Mouse (Mus musculus) testis, postnatal 10 days (tissue): ENCODE data around the gene Nlrx1.

Source experiments
- DNase-seq: peaks from one replicate; pipeline ENCODE4 v3.0.0; 2021; ENCODE audit warnings: low spot score

Gene Nlrx1

GRCm38 (mm10) chr9:44268027-44268360, 405 bp downstream of the Nlrx1 start:
- DNase-seq, result peak; percentile 97

- no peak for DNase-seq
Observed at GRCm38 (mm10) chr9:44267319-44268026, 926 bp downstream of the Nlrx1 start.

DNA sequence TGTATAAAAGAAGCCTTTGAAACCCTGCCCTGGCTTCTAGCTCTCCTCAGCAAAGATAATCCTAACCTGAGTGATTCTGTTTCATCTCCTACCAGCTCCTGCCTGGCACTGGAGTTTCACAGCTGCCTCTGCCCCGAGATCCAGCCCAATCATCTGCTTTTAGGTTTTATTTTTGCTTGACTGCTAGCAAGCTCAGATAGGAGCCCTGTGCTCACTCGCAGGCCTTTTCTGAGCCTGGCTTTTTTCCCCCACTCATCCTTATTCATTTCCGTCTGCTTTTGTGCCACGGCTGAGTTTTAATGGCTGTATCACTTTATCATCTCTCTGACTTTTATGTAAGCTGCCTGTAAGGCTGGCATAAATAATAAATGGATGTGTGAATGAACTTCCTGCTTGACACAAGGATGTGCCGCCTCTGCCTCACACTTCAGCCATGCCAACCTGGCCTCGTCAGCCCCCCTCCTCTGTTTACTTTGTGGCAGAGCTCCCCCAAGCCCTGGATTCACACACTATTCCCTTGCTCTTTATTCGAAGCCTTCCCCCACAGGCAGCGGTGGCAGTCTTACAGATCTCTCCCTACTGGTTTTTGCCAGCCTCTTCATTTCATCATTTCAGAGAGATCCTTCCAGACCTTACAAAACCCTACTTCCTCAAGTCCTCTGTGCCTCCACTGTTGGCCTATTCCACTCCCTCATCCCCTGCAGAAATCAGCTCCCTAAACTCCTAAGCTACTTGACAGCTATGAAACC, 1.7 kb downstream of the Nlrx1 start:
- no peak for DNase-seq

DNA sequence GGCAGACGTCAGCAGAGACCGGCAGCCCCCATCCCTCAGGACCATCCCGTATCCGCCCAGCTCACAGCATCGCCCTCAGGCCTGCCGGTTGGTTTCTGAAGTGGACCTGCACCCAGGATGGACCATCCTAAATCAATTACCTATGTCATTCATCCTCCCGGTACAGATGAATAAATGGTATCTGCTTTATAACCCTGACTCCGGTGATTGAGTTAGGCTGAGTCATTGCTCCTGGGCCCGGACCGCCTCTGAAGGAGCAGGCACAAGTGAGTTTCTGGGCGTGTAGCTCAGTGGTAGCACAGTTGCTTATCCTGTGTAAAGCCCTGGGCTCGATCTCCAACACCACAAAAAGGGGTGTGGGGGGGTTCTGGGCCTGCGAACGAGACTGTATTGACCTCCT, 7.0 kb downstream of the Nlrx1 start:
- no peak for DNase-seq

GRCm38 (mm10) chr9:44259014-44259413, 9.4 kb downstream of the Nlrx1 start:
- DNase-seq, result no peak

- DNase-seq, result peak; percentile 61
Observed at GRCm38 (mm10) chr9:44256213-44256612, 12.2 kb downstream of the Nlrx1 start.

GRCm38 (mm10) chr9:44255136-44255521, 13.3 kb downstream of the Nlrx1 start:
- no peak for DNase-seq

DNA sequence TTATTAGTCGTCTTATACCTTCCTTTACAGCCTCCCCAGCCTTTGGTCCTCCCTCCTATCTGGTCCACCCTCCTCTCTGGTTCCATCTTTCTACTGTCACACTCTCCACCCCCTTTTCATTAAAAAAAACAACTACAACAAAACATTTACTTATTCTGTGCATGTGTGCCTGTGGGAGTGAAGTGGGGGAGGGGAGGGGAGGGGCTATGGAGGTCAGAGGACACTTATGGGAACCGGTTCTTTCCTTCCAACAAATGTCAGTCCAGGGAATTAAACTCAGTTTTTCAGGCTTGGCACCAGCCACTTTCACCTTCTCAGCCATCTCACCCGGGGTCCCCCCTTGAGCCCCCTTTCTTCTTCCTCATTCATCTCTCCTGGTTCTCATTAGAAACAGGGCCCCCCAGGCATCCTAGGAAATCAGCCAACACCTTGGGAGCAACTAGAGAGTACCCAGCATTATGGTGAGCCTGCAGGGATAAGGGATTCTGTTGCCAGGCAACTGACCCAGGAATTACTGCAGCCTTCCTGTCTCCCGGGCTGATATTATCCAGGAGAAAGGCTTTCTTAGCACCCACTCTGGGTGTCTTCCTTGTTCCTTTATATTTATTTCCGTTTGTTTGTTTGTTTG, 13.8 kb downstream of the Nlrx1 start:
- no peak for DNase-seq

GRCm38 (mm10) chr9:44253441-44253840, 15.0 kb downstream of the Nlrx1 start:
- no peak for DNase-seq

DNA sequence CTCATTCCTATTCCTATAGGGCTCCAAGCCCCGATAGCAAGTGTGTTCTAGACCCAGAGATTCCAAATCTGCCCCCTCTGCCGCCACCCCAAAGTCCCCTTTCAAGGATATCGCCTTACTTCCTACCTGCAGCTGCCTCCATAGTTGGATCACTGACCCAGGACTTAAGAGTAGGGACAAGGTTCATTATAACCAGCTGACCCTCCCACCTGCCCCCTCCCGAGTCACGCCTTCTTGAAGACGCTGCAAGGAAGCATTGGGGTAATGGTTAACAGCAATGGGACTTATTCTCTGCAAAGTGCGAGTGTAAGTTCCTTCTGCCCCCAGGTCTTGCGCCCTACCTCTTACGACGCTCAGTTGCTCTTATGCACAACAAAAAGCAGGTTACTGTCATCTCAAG, 17.1 kb downstream of the Nlrx1 start, which contains the start of gene Pdzd3:
Gene Pdzd3, minus strand, starts transcription at position 158 of the 400 bp plus-strand sequence.
- DNase-seq, result no peak

GRCm38 (mm10) chr9:44250445-44250844, 18.0 kb downstream of the Nlrx1 start:
- no peak for DNase-seq

GRCm38 (mm10) chr9:44249181-44250146, 18.9 kb downstream of the Nlrx1 start:
- DNase-seq, result peak; percentile 77

DNA sequence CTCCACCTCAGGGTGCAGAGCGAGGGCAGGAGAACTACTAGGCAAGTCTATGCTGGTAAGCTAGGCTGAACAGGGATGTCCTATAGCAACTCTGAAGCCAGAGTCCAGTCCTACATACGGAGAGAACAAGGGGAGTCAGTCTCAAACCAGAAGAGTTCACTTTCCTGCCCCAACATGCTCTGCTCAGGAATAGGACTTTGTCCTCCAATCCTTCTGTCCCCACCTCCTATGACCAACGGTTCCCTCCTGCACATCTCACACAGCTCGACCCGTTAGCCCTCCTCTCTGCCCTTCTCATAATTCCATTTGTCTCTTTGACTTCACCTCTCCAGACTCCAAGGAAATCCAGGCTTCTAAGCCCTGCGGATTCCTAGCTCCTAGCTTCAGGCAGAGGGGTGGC, 20.5 kb downstream of the Nlrx1 start:
- no peak for DNase-seq

DNA sequence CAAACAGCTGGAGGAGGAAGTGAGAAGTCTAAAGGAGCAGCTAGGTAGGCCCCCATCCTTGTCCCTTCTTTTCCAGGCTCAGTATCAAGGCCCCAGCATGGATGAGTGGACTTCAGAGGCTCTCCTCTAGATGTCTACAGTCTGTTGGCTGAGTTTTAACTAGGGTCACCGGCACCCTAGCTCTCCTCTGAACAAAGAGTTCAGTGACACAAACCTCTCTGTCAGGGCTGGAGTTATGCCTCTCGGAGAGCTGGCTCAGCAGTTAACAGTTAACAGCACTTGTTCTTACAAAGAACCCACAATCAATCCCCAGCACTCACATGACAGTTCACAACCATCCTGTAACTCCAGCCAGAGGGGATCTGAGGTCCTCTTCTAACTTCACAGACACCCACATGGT, 24.8 kb downstream of the Nlrx1 start:
- DNase-seq, result no peak

DNA sequence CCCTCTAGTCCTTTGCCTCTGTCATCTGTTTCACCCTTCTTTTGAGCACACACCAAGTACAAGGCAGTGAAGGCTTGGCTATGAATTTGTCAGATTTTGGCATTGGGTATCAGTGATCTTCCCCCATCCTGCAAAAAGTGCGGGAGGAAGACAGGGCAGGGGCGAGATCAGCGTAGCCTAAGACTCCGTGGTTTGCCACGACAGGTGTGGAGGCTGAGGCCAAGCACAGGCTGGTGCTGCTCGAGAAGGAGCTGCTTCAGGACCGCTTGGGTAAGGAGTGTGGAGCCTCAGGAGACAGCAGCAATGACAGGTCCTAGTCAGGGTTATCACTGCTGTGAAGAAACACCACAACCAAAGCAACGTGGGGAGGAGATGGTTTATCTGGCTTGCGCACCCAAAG, 27.0 kb downstream of the Nlrx1 start:
- no peak for DNase-seq

- no peak for DNase-seq
Observed at GRCm38 (mm10) chr9:44240911-44241310, 27.5 kb downstream of the Nlrx1 start.

DNA sequence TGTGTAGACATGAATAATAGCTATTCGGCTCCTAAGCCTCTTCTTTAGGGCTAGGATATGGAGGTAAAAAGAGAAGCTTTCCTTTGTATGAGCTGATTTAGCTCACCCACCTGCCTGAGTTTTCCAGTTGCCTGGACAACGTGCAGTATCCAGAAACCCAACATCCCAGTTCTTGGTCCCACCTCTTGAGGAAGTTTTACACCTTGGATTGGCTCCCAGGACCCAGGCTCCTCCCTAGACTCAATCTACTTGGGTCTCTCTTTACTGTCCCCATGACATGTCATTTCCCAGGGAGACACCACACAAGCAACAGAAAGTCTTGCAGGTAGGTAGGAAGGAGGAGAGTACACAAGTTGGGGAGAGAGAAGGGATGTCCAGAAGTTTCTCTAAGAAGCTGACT, 28.0 kb downstream of the Nlrx1 start, which contains the start of gene Ccdc153:
Gene Ccdc153, plus strand, starts transcription at position 278 of the 400 bp plus-strand sequence.
- no peak for DNase-seq

DNA sequence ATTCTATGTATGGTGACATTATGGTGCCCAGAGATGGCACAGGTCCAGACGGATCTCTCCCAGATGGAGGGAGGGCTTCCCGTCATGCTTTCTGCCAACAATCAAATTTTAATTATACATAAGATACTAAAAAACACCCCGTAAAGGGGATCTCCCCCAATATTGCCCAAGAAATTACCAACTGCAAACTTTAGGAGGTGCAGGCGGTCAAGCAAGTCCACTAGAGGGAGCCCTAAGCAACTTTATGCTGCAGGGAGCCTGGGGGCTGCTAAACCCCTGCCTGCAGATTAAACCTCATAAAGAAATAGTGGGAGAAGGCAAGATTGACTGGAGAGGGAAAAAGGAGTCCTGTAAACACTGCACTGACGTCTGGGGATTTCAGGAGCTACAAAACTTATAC, 29.0 kb downstream of the Nlrx1 start:
- no peak for DNase-seq

DNA sequence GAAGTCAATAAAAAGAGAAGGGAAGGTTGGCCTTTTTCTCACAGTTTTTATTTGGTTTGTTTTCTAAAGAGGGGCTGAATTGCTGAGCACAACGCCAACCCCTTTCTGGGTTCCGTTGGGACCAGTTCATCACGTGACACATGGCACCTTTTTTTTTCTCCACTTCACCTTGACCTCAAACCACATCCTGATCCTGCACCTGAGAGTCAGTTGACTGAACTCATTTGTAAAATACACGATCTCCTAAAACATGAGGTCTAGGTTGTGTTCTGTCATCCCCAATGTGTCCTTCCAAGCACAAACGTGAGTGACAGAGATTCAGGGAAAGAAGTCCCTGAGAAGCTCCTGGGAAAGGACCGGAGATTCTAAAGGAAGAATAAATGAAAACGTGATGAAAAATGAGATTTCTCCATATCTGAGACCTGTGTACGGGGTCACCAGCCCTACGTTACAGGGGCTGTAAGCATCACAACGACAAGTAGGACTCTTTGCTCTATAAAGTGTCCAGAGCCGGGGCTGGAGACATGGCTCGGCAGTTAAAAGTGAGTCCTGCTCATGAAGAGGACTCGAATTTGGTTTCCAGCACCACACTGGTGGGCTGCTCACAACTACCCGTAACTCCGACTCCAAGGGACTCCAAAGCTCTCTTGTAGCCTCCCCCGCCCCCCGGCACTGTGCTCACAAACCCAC, 29.8 kb downstream of the Nlrx1 start:
- DNase-seq, result no peak

GRCm38 (mm10) chr9:44237128-44237527, 31.3 kb downstream of the Nlrx1 start:
- DNase-seq, result no peak

- no peak for DNase-seq
Observed at GRCm38 (mm10) chr9:44236601-44237000, 31.8 kb downstream of the Nlrx1 start.
